Mouse (Mus musculus) CH12.LX (cell line): ENCODE data around the gene Gpr137.
"Not testable (repeated sequence)": the region's sequence is repeated elsewhere in the genome, so short reads cannot be mapped to it uniquely, and the experiment has no call there.

Experiments used
- CTCF ChIP-seq, 2 experiments: IDR thresholded peaks in 1 of 2; conservative IDR thresholded peaks in 1 of 2; 2 replicates each; pipeline ENCODE4 v1.5.1; 2011 to 2012; ENCODE audit warnings: low read depth in 2 of 2, low read length in 2 of 2, improper control_type of control experiment in 1 of 2, inconsistent platforms in 1 of 2, mild to moderate bottlenecking in 1 of 2, moderate library complexity in 1 of 2
- EP300 ChIP-seq: IDR thresholded peaks from 2 replicates; pipeline ENCODE4 v1.6.1; 2011; ENCODE audit warnings: low read length, improper control_type of control experiment
- HCFC1 ChIP-seq: IDR thresholded peaks from 2 replicates; pipeline ENCODE4 v1.6.1; 2012; ENCODE audit warnings: low read depth, mild to moderate bottlenecking, inconsistent platforms, low read length, improper control_type of control experiment
- IRF4 ChIP-seq: IDR thresholded peaks from 2 replicates; pipeline ENCODE4 v1.6.1; 2014; ENCODE audit warnings: low read depth, mild to moderate bottlenecking, inconsistent platforms, low read length, improper control_type of control experiment
- MAFK ChIP-seq: IDR thresholded peaks from 2 replicates; pipeline ENCODE4 v1.6.1; 2011; ENCODE audit warnings: low read length, improper control_type of control experiment; ENCODE audit not compliant: insufficient replicate concordance
- MXI1 ChIP-seq: IDR thresholded peaks from 2 replicates; pipeline ENCODE4 v1.6.1; 2011; ENCODE audit warnings: mild to moderate bottlenecking, low read depth, low read length, improper control_type of control experiment
- POLR2A ChIP-seq: IDR thresholded peaks from 2 replicates; pipeline ENCODE4 v1.6.1; 2011; ENCODE audit warnings: low read depth, mild to moderate bottlenecking, improper control_type of control experiment, low read length
- POLR2AphosphoS2 ChIP-seq: IDR thresholded peaks from 2 replicates; pipeline ENCODE4 v1.6.1; 2011; ENCODE audit warnings: low read depth, low read length, improper control_type of control experiment
- TBP ChIP-seq: conservative IDR thresholded peaks from 2 replicates; pipeline ENCODE4 v1.6.1; 2011; ENCODE audit warnings: low read depth, low read length, improper control_type of control experiment
- TCF12 ChIP-seq: IDR thresholded peaks from 2 replicates; pipeline ENCODE4 v1.6.1; 2014; ENCODE audit warnings: low read depth, mild to moderate bottlenecking, inconsistent platforms, low read length, improper control_type of control experiment
- UBTF ChIP-seq: IDR thresholded peaks from 2 replicates; pipeline ENCODE4 v1.6.1; 2012; ENCODE audit warnings: low read depth, mild to moderate bottlenecking, inconsistent platforms, low read length, improper control_type of control experiment, moderate library complexity

DNA sequence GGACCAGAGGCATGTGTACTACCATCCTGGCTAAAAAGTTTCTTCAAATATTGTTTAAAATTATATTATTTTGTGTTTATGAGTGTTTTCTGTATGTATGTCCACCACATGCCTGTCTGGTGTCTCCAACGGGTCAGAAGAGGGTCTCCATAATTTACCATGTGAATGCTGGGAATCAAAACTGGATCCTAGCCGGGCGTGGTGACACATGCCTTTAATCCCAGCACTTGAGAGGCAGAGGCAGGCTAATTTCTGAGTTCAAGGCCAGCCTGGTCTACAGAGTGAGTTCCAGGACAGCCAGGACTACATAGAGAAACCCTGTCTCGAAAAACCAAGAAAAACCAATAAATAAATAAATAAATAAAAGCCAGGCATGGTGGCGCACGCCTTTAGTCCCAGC is 48.9 kb upstream of the Gpr137 start:
- TF ChIP-seq CTCF (conservative IDR thresholded peaks at IDR 0.05 in 1 of 2, IDR thresholded peaks at IDR 0.05 in 1 of 2; ENCODE audit: low read depth in 2 of 2, low read length in 2 of 2); POLR2AphosphoS2; TBP; MXI1; POLR2A; IRF4; EP300; UBTF; HCFC1; TCF12; MAFK: not testable (repeated sequence)
